Mouse (Mus musculus): ENCODE data around the gene Pcbp1. TPM values are rescaled to one million over a fixed set of nuclear protein-coding genes. Genes with fewer than 3 reads are reported as not detected.

The Pcbp1 gene
- polyA plus RNA-seq, 1 experiment from 2014 or later = 149 TPM

DNA sequence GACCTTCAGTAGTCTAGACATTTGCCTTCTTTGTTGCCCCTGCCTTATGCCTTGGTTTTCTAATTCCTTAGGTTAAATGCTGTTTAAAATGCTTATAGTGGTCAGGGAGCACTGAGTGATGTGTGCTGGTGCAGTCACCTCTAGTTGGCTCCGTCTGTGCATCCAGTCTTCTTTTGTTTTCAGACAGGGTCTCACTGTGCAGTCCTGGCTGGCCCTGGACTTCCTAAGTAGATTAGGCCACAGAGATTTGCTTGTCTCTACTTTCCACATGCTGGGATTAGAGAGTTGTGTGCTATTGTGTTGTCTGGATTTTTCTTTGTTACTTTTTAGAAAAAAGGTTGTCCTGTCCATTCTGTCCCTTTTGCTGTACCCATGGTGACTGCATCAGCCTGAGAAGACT, 24.5 kb upstream of the Pcbp1 start:
- H3K4me1 ChIP-seq (ENCODE audit: control insufficient read depth, insufficient read depth, low read length) = 0 out of 2 replicates have a peak, but pooled peaks cover 3% of the 10 kb centered on the region
- H3K27ac ChIP-seq (ENCODE audit: low read length) = no peak overlapping the region
- no peak overlapping the region for H3K4me3 ChIP-seq (ENCODE audit: low read length)
- WGBS = 67% methylated on average over 1 of the region's 1 CpGs
- no peak overlapping the region for H3K4me2 ChIP-seq (ENCODE audit: low read depth, low read length)
- no peak overlapping the region for H3K9ac ChIP-seq (ENCODE audit: low read length)
- H3K36me3 ChIP-seq (ENCODE audit: control insufficient read depth, insufficient read depth) = peaks cover 16% of the 10 kb centered on the region; the same call in 1 of the 2 replicates
- no peak; the same call in 1 of the 2 replicates for ATAC-seq (replicated peaks; ENCODE audit: extremely low read depth, insufficient read depth, low FRiP score)
- no peaks in the 10 kb centered on the region for H3K27me3 ChIP-seq (ENCODE audit: control insufficient read depth, insufficient read depth, low read length)
- no peaks in the 10 kb centered on the region for H3K9me3 ChIP-seq (replicated peaks; ENCODE audit: control insufficient read depth, low read length)

DNA sequence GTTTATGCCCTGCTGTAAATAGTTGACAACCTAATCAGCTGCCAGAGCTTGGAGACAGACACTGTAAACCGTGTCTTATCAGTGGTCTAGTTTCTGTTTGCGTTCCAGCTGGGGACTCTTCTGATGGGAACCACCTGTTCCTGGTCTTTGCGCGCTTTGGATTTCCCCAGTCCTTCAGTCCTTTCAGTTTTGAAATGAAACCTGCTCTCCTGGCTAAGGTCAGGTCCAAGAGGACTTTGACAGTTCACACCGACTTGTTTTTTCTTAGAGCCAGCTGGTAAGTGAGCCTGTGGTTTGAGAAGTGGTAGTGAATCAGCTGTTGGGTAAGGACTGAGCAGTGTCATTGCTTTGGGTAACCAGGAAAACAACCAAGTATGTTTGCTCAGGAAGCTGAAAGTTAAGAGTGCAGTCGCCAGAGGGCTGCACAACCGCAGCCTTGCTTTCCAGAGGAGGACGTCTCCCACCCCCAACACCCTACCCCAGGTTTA, 21.8 kb upstream of the Pcbp1 start:
- 0 out of 2 replicates have a peak, but pooled peaks cover 3% of the 10 kb centered on the region for H3K4me1 ChIP-seq (ENCODE audit: control insufficient read depth, insufficient read depth, low read length)
- no peak overlapping the region for H3K9ac ChIP-seq (ENCODE audit: low read length)
- no peak overlapping the region for H3K27ac ChIP-seq (ENCODE audit: low read length)
- ATAC-seq (replicated peaks; ENCODE audit: extremely low read depth, insufficient read depth, low FRiP score) = peak; percentile 28; the same call in 1 of the 2 replicates
- 47% methylated on average over 8 of the region's 8 CpGs for WGBS
- H3K36me3 ChIP-seq (ENCODE audit: control insufficient read depth, insufficient read depth) = peaks cover 16% of the 10 kb centered on the region; the same call in 1 of the 2 replicates
- no peak overlapping the region for H3K4me2 ChIP-seq (ENCODE audit: low read depth, low read length)
- H3K4me3 ChIP-seq (ENCODE audit: low read length) = no peak overlapping the region
- H3K9me3 ChIP-seq (replicated peaks; ENCODE audit: control insufficient read depth, low read length) = no peaks in the 10 kb centered on the region
- H3K27me3 ChIP-seq (ENCODE audit: control insufficient read depth, insufficient read depth, low read length) = no peaks in the 10 kb centered on the region

GRCm38 (mm10) chr6:86547228-86547755, 21.2 kb upstream of the Pcbp1 start:
- H3K9ac ChIP-seq (ENCODE audit: low read length) = no peak overlapping the region
- 75% methylated on average over 1 of the region's 1 CpGs for WGBS
- H3K4me1 ChIP-seq (ENCODE audit: control insufficient read depth, insufficient read depth, low read length) = 0 out of 2 replicates have a peak, but pooled peaks cover 3% of the 10 kb centered on the region
- no peak overlapping the region for H3K4me2 ChIP-seq (ENCODE audit: low read depth, low read length)
- H3K9me3 ChIP-seq (replicated peaks; ENCODE audit: control insufficient read depth, low read length) = no peaks in the 10 kb centered on the region
- no peaks in the 10 kb centered on the region for H3K27me3 ChIP-seq (ENCODE audit: control insufficient read depth, insufficient read depth, low read length)
- ATAC-seq (replicated peaks; ENCODE audit: extremely low read depth, insufficient read depth, low FRiP score) = no peak
- H3K4me3 ChIP-seq (ENCODE audit: low read length) = no peak overlapping the region
- peaks cover 15% of the 10 kb centered on the region; the same call in 1 of the 2 replicates for H3K36me3 ChIP-seq (ENCODE audit: control insufficient read depth, insufficient read depth)
- H3K27ac ChIP-seq (ENCODE audit: low read length) = no peak overlapping the region

DNA sequence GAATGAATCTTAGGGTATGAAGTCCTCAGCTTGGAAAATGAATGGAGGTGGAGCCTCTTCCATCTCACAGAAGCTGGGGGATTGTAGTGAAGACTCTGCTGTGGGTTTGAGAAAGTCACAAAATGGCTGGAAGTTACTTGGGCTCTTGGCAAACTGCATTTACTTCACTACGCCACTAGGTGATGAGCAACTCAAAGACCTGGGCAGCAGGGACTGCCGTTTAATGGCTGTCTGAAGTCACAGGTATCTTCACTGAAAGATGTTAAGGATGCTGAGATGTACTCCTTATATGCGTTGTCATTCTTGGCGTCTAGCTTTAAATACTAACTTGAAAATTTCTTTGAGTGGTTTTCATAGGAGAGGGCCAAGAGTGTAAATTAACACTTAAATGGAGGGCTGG, 19.1 kb upstream of the Pcbp1 start:
- no peak for ATAC-seq (replicated peaks; ENCODE audit: extremely low read depth, insufficient read depth, low FRiP score)
- no peak overlapping the region for H3K9ac ChIP-seq (ENCODE audit: low read length)
- WGBS = 50% methylated on average over 4 of the region's 4 CpGs
- H3K9me3 ChIP-seq (replicated peaks; ENCODE audit: control insufficient read depth, low read length) = 0 out of 2 replicates have a peak, but pooled peaks cover 2% of the 10 kb centered on the region
- no peak overlapping the region for H3K27ac ChIP-seq (ENCODE audit: low read length)
- peaks cover 13% of the 10 kb centered on the region; the same call in 1 of the 2 replicates for H3K36me3 ChIP-seq (ENCODE audit: control insufficient read depth, insufficient read depth)
- 0 out of 2 replicates have a peak, but pooled peaks cover 3% of the 10 kb centered on the region for H3K4me1 ChIP-seq (ENCODE audit: control insufficient read depth, insufficient read depth, low read length)
- no peak overlapping the region for H3K4me3 ChIP-seq (ENCODE audit: low read length)
- H3K4me2 ChIP-seq (ENCODE audit: low read depth, low read length) = no peak overlapping the region
- H3K27me3 ChIP-seq (ENCODE audit: control insufficient read depth, insufficient read depth, low read length) = no peaks in the 10 kb centered on the region

- Histone ChIP-seq H3K9me3 (replicated peaks; ENCODE audit: control insufficient read depth, low read length) (0 out of 2 replicates have a peak, but pooled peaks cover 2% of the 10 kb centered on the region), H3K9ac (ENCODE audit: low read length) (no peak overlapping the region), H3K4me2 (ENCODE audit: low read depth, low read length) (no peak overlapping the region), H3K27ac (ENCODE audit: low read length) (no peak overlapping the region), H3K4me3 (ENCODE audit: low read length) (no peak overlapping the region), H3K27me3 (ENCODE audit: control insufficient read depth, insufficient read depth, low read length) (no peaks in the 10 kb centered on the region), H3K36me3 (ENCODE audit: control insufficient read depth, insufficient read depth) (peaks cover 13% of the 10 kb centered on the region; the same call in 1 of the 2 replicates), H3K4me1 (ENCODE audit: control insufficient read depth, insufficient read depth, low read length) (0 out of 2 replicates have a peak, but pooled peaks cover 3% of the 10 kb centered on the region)
- ATAC-seq (replicated peaks; ENCODE audit: extremely low read depth, insufficient read depth, low FRiP score) = no peak
- WGBS = 85% methylated on average over 3 of the region's 3 CpGs
Measured at GRCm38 (mm10) chr6:86543869-86544268, 17.7 kb upstream of the Pcbp1 start.

GRCm38 (mm10) chr6:86543060-86543459, 16.9 kb upstream of the Pcbp1 start:
- no peak overlapping the region for H3K9ac ChIP-seq (ENCODE audit: low read length)
- H3K4me1 ChIP-seq (ENCODE audit: control insufficient read depth, insufficient read depth, low read length) = 0 out of 2 replicates have a peak, but pooled peaks cover 3% of the 10 kb centered on the region
- H3K9me3 ChIP-seq (replicated peaks; ENCODE audit: control insufficient read depth, low read length) = 0 out of 2 replicates have a peak, but pooled peaks cover 2% of the 10 kb centered on the region
- H3K27ac ChIP-seq (ENCODE audit: low read length) = no peak overlapping the region
- H3K4me3 ChIP-seq (ENCODE audit: low read length) = no peak overlapping the region
- WGBS = 95% methylated on average over 13 of the region's 13 CpGs
- H3K36me3 ChIP-seq (ENCODE audit: control insufficient read depth, insufficient read depth) = peaks cover 13% of the 10 kb centered on the region; the same call in 1 of the 2 replicates
- no peaks in the 10 kb centered on the region for H3K27me3 ChIP-seq (ENCODE audit: control insufficient read depth, insufficient read depth, low read length)
- ATAC-seq (replicated peaks; ENCODE audit: extremely low read depth, insufficient read depth, low FRiP score) = no peak
- H3K4me2 ChIP-seq (ENCODE audit: low read depth, low read length) = no peak overlapping the region

DNA sequence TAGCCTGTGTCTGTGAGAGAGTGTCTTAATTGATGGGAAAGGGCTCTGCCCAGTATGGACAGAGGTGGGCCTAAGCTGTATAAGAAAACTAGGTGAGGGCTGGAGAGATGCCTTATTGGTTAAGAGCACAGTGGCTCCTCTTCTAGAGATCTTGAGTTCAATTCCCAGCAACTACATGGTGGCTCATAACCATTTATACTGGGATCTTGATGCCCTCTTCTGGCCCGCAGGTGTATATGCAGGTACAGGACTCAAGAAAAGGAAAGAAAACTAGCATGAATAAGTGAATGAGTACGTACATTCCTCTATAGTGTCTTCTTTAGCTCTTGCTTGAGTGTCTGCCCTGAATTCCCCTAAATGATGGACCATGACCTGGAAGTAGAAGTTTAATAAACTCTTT, 15.5 kb upstream of the Pcbp1 start:
- ATAC-seq (replicated peaks; ENCODE audit: extremely low read depth, insufficient read depth, low FRiP score) = no peak
- no peaks in the 10 kb centered on the region for H3K27me3 ChIP-seq (ENCODE audit: control insufficient read depth, insufficient read depth, low read length)
- H3K4me1 ChIP-seq (ENCODE audit: control insufficient read depth, insufficient read depth, low read length) = no peaks in the 10 kb centered on the region
- H3K36me3 ChIP-seq (ENCODE audit: control insufficient read depth, insufficient read depth) = peaks cover 12% of the 10 kb centered on the region; the same call in 1 of the 2 replicates
- no peak overlapping the region for H3K4me2 ChIP-seq (ENCODE audit: low read depth, low read length)
- H3K27ac ChIP-seq (ENCODE audit: low read length) = no peak overlapping the region
- WGBS = 86% methylated on average over 2 of the region's 2 CpGs
- no peak overlapping the region for H3K4me3 ChIP-seq (ENCODE audit: low read length)
- H3K9me3 ChIP-seq (replicated peaks; ENCODE audit: control insufficient read depth, low read length) = 0 out of 2 replicates have a peak, but pooled peaks cover 2% of the 10 kb centered on the region
- no peak overlapping the region for H3K9ac ChIP-seq (ENCODE audit: low read length)

DNA sequence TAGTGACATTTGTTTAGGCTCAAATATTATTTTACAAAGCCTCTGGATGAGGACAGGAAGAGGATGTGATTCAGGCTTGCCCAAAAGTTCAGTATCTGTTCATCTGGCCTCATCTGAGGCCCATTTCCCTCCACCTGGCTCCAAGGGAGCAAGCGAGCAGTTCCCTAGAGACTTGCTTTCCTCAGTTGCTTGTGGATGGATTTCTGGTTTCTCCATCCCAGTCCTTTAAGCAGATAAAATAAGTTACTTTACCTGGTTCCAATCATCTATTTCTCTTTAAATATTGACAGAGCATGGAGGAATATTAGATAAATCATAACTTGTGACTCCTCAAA, 2.3 kb upstream of the Pcbp1 start:
- Histone ChIP-seq H3K9me3 (replicated peaks; ENCODE audit: control insufficient read depth, low read length) (no peaks in the 10 kb centered on the region), H3K9ac (ENCODE audit: low read length) (no peak overlapping the region), H3K4me3 (ENCODE audit: low read length) (no peak overlapping the region), H3K27ac (ENCODE audit: low read length) (no peak overlapping the region), H3K36me3 (ENCODE audit: control insufficient read depth, insufficient read depth) (peaks cover 11% of the 10 kb centered on the region), H3K4me2 (ENCODE audit: low read depth, low read length) (no peak overlapping the region), H3K27me3 (ENCODE audit: control insufficient read depth, insufficient read depth, low read length) (no peaks in the 10 kb centered on the region), H3K4me1 (ENCODE audit: control insufficient read depth, insufficient read depth, low read length) (peaks cover 10% of the 10 kb centered on the region)
- WGBS = 78% methylated on average over 1 of the region's 1 CpGs
- ATAC-seq (replicated peaks; ENCODE audit: extremely low read depth, insufficient read depth, low FRiP score) = no peak

GRCm38 (mm10) chr6:86527766-86528450, 1.8 kb upstream of the Pcbp1 start:
- peak overlapping the region; percentile 76 for H3K4me2 ChIP-seq (ENCODE audit: low read depth, low read length)
- H3K27me3 ChIP-seq (ENCODE audit: control insufficient read depth, insufficient read depth, low read length) = no peaks in the 10 kb centered on the region
- H3K9me3 ChIP-seq (replicated peaks; ENCODE audit: control insufficient read depth, low read length) = no peaks in the 10 kb centered on the region
- peaks cover 14% of the 10 kb centered on the region for H3K36me3 ChIP-seq (ENCODE audit: control insufficient read depth, insufficient read depth)
- ATAC-seq (replicated peaks; ENCODE audit: extremely low read depth, insufficient read depth, low FRiP score) = no peak
- H3K4me1 ChIP-seq (ENCODE audit: control insufficient read depth, insufficient read depth, low read length) = peaks cover 15% of the 10 kb centered on the region
- peak overlapping the region; percentile 65 for H3K4me3 ChIP-seq (ENCODE audit: low read length)
- WGBS = 73% methylated on average over 1 of the region's 4 CpGs
- peak overlapping the region; percentile 100 for H3K27ac ChIP-seq (ENCODE audit: low read length)
- peak overlapping the region; percentile 93 for H3K9ac ChIP-seq (ENCODE audit: low read length)
